Mouse (Mus musculus) liver, embryonic 15.5 days (tissue): ENCODE data around the gene Iqcf3. TPM values are rescaled to one million over a fixed set of nuclear protein-coding genes. Genes with fewer than 3 reads are reported as not detected.

Source experiments
- ATAC-seq: fragments of 200-750 bp; cut with Nextera tagmentation; 2 replicates; pipeline ENCODE4 v1.8.0; 2017; ENCODE audit warnings: moderate number of reproducible peaks, mild to moderate bottlenecking, moderate library complexity; ENCODE audit not compliant: insufficient read depth
- H3K27ac ChIP-seq: fragments of 300-500 bp; sonication (generic); replicated peaks from 2 replicates; pipeline ENCODE4 v1.5.1; 2015; ENCODE audit warnings: mild to moderate bottlenecking, inconsistent platforms
- H3K27me3 ChIP-seq: fragments of 300-500 bp; sonication (generic); 2 replicates; pipeline ENCODE4 v1.6.1; 2015; ENCODE audit warnings: mild to moderate bottlenecking, inconsistent platforms
- H3K36me3 ChIP-seq: fragments of 300-500 bp; sonication (generic); replicated peaks from 2 replicates; pipeline ENCODE4 v1.6.1; 2015; ENCODE audit warnings: moderate library complexity, mild to moderate bottlenecking, inconsistent platforms
- H3K4me1 ChIP-seq: fragments of 300-500 bp; sonication (generic); replicated peaks from 2 replicates; pipeline ENCODE4 v1.6.1; 2015; ENCODE audit warnings: inconsistent platforms
- H3K4me2 ChIP-seq: fragments of 300-500 bp; sonication (generic); 2 replicates; pipeline ENCODE4 v1.6.1; 2015; ENCODE audit warnings: moderate library complexity, mild to moderate bottlenecking, inconsistent platforms
- H3K4me3 ChIP-seq: fragments of 300-500 bp; sonication (generic); replicated peaks from 2 replicates; pipeline ENCODE4 v1.5.1; 2015; ENCODE audit warnings: mild to moderate bottlenecking, inconsistent platforms
- H3K9ac ChIP-seq: fragments of 300-500 bp; sonication (generic); 2 replicates; pipeline ENCODE4 v1.6.1; 2015; ENCODE audit warnings: moderate library complexity, mild to moderate bottlenecking, inconsistent platforms
- H3K9me3 ChIP-seq: fragments of 300-500 bp; sonication (generic); replicated peaks from 2 replicates; pipeline ENCODE4 v1.6.1; 2016; ENCODE audit warnings: inconsistent platforms
- WGBS: fragments of 180-500 bp; shearing (Covaris S2); methylation state at CpG from one replicate; pipeline ENCODE4 v1.1.7; 2015; ENCODE audit warnings: mixed read lengths; ENCODE audit not compliant: insufficient replicate concordance; 5-methylcytosine and 5-hydroxymethylcytosine counted together
- polyA plus RNA-seq: library from polyadenylated mRNA; unstranded; fragments of >200 nt; fragmentation: Nextera tagmentation; extraction: Ambion mirVana; gene quantifications from 2 replicates; pipeline ENCODE4 v1.2.1, GENCODE M21; 2015

Gene Iqcf3
- polyA plus RNA-seq, 1 experiment from 2014 or later: not detected

GRCm38 (mm10) chr9:106461026-106461415, 100.4 kb downstream of the Iqcf3 start:
- Histone ChIP-seq H3K9ac (no peak overlapping the region), H3K4me3 (no peak overlapping the region), H3K36me3 (no peaks in the 10 kb centered on the region), H3K27ac (no peak overlapping the region), H3K4me2 (no peak overlapping the region), H3K4me1 (peaks cover 5% of the 10 kb centered on the region), H3K9me3 (no peaks in the 10 kb centered on the region), H3K27me3 (peaks cover 32% of the 10 kb centered on the region)
- no peak for ATAC-seq
- 73% methylated on average over 9 of the region's 9 CpGs for WGBS

GRCm38 (mm10) chr9:106460401-106461025, 100.9 kb downstream of the Iqcf3 start:
- H3K4me2 ChIP-seq: no peak overlapping the region
- H3K9ac ChIP-seq: no peak overlapping the region
- WGBS: 71% methylated on average over 18 of the region's 18 CpGs
- no peaks in the 10 kb centered on the region for H3K9me3 ChIP-seq
- ATAC-seq: no peak
- peaks cover 6% of the 10 kb centered on the region for H3K4me1 ChIP-seq
- H3K27ac ChIP-seq: no peak overlapping the region
- H3K4me3 ChIP-seq: no peak overlapping the region
- no peaks in the 10 kb centered on the region for H3K36me3 ChIP-seq
- H3K27me3 ChIP-seq: peaks cover 29% of the 10 kb centered on the region

- Histone ChIP-seq H3K27me3 (peaks cover 29% of the 10 kb centered on the region), H3K27ac (no peak overlapping the region), H3K4me3 (no peak overlapping the region), H3K36me3 (no peaks in the 10 kb centered on the region), H3K9ac (no peak overlapping the region), H3K4me2 (no peak overlapping the region), H3K9me3 (no peaks in the 10 kb centered on the region), H3K4me1 (peaks cover 12% of the 10 kb centered on the region)
- 67% methylated on average over 15 of the region's 15 CpGs for WGBS
- no peak for ATAC-seq
Measured at GRCm38 (mm10) chr9:106459946-106460345, 101.5 kb downstream of the Iqcf3 start.

GRCm38 (mm10) chr9:106457920-106458319, 103.5 kb downstream of the Iqcf3 start:
- Histone ChIP-seq H3K4me1 (peaks cover 27% of the 10 kb centered on the region), H3K4me3 (no peak overlapping the region), H3K27ac (no peak overlapping the region), H3K9ac (no peak overlapping the region), H3K4me2 (no peak overlapping the region), H3K27me3 (peaks cover 29% of the 10 kb centered on the region), H3K36me3 (no peaks in the 10 kb centered on the region), H3K9me3 (no peaks in the 10 kb centered on the region)
- ATAC-seq: no peak
- 76% methylated on average over 5 of the region's 5 CpGs for WGBS

GRCm38 (mm10) chr9:106457163-106457559, 104.3 kb downstream of the Iqcf3 start:
- no peak overlapping the region for H3K27ac ChIP-seq

GRCm38 (mm10) chr9:106456325-106457162, 104.9 kb downstream of the Iqcf3 start:
- 58% methylated on average over 15 of the region's 15 CpGs for WGBS
- no peak overlapping the region for H3K4me2 ChIP-seq
- no peaks in the 10 kb centered on the region; the same call in 1 of the 2 replicates for H3K36me3 ChIP-seq
- H3K27me3 ChIP-seq: peaks cover 42% of the 10 kb centered on the region
- no peak overlapping the region for H3K9ac ChIP-seq
- H3K4me3 ChIP-seq: no peak overlapping the region
- H3K4me1 ChIP-seq: peaks cover 41% of the 10 kb centered on the region
- H3K9me3 ChIP-seq: no peaks in the 10 kb centered on the region
- ATAC-seq: no peak
- H3K27ac ChIP-seq: no peak overlapping the region

More at GRCm38 (mm10) chr9:106457163-106457559, 104.3 kb downstream of the Iqcf3 start:
- WGBS: 75% methylated on average over 9 of the region's 9 CpGs
- H3K9ac ChIP-seq: no peak overlapping the region
- ATAC-seq: no peak
- no peak overlapping the region for H3K4me2 ChIP-seq
- no peaks in the 10 kb centered on the region for H3K36me3 ChIP-seq
- no peaks in the 10 kb centered on the region for H3K9me3 ChIP-seq
- peaks cover 35% of the 10 kb centered on the region for H3K4me1 ChIP-seq
- no peak overlapping the region for H3K4me3 ChIP-seq
- peaks cover 36% of the 10 kb centered on the region for H3K27me3 ChIP-seq

- Histone ChIP-seq H3K27me3 (peaks cover 52% of the 10 kb centered on the region), H3K9ac (no peak overlapping the region), H3K9me3 (no peaks in the 10 kb centered on the region), H3K27ac (no peak overlapping the region), H3K4me1 (peaks cover 46% of the 10 kb centered on the region), H3K4me3 (peak overlapping the region; percentile 62), H3K36me3 (no peaks in the 10 kb centered on the region; the same call in 1 of the 2 replicates), H3K4me2 (peak overlapping the region; percentile 88)
- WGBS: 16% methylated on average over 17 of the region's 17 CpGs
- no peak for ATAC-seq
Measured at GRCm38 (mm10) chr9:106454888-106455681, 106.3 kb downstream of the Iqcf3 start.

GRCm38 (mm10) chr9:106454071-106454761, 107.2 kb downstream of the Iqcf3 start:
- ATAC-seq: no peak
- 8% methylated on average over 20 of the region's 20 CpGs for WGBS
- peaks cover 50% of the 10 kb centered on the region for H3K4me1 ChIP-seq

GRCm38 (mm10) chr9:106453271-106454070, 108.0 kb downstream of the Iqcf3 start, which contains the start of gene Pcbp4:
Pcbp4 (plus strand) TSS chr9:106453291.
- Histone ChIP-seq H3K4me1 (peaks cover 54% of the 10 kb centered on the region), H3K9me3 (no peaks in the 10 kb centered on the region), H3K9ac (peak within 1 kb of the TSS; percentile 52; the same call in 1 of the 2 replicates), H3K27ac (peak within 1 kb of the TSS; percentile 31; the same call in 1 of the 2 replicates), H3K4me3 (peak within 1 kb of the TSS; percentile 62), H3K36me3 (no peaks in the 10 kb centered on the region; the same call in 1 of the 2 replicates), H3K4me2 (peak within 1 kb of the TSS; percentile 88), H3K27me3 (peaks cover 52% of the 10 kb centered on the region)
- ATAC-seq: peak; percentile 63
- under 1% methylated on average over 60 of the region's 74 CpGs for WGBS

More at GRCm38 (mm10) chr9:106454071-106454761, 107.2 kb downstream of the Iqcf3 start:
- H3K9me3 ChIP-seq: no peaks in the 10 kb centered on the region
- H3K27ac ChIP-seq: 0 out of 2 replicates have a peak overlapping the region, but pooled peaks have one; percentile 12
- H3K36me3 ChIP-seq: no peaks in the 10 kb centered on the region; the same call in 1 of the 2 replicates
- H3K4me2 ChIP-seq: peak overlapping the region; percentile 88
- H3K4me3 ChIP-seq: peak overlapping the region; percentile 62
- H3K9ac ChIP-seq: peak overlapping the region; percentile 52; the same call in 1 of the 2 replicates
- H3K27me3 ChIP-seq: peaks cover 52% of the 10 kb centered on the region
